Mouse (Mus musculus) midbrain, embryonic 10.5 days (tissue): ENCODE measurements around the gene Jak2. TPM values are rescaled to one million over a fixed set of nuclear protein-coding genes. Genes with fewer than 3 reads are reported as not detected.
A peak's percentile ranks its signal among the peaks of the same experiment; 100 is the strongest.

ENCODE experiments used
- DNase-seq: peaks from one replicate; pipeline ENCODE4 v3.0.0-alpha.2; 2017; ENCODE audit warnings: low spot score
- H3K27ac ChIP-seq: fragments of 300-500 bp; sonication (generic); replicated peaks from 2 replicates; pipeline ENCODE4 v1.5.1; 2016; ENCODE audit warnings: mild to moderate bottlenecking
- H3K27me3 ChIP-seq: fragments of 300-500 bp; sonication (generic); 2 replicates; pipeline ENCODE4 v1.6.1; 2016; ENCODE audit warnings: low read depth, mild to moderate bottlenecking; ENCODE audit not compliant: poor library complexity, severe bottlenecking
- H3K36me3 ChIP-seq: fragments of 300-500 bp; sonication (generic); 2 replicates; pipeline ENCODE4 v1.6.1; 2016; ENCODE audit warnings: mild to moderate bottlenecking, moderate library complexity
- H3K4me1 ChIP-seq: fragments of 300-500 bp; sonication (generic); 2 replicates; pipeline ENCODE4 v1.6.1; 2016
- H3K4me3 ChIP-seq: fragments of 300-500 bp; sonication (generic); 2 replicates; pipeline ENCODE4 v1.5.1; 2016; ENCODE audit warnings: mild to moderate bottlenecking, moderate library complexity
- H3K9me3 ChIP-seq: fragments of 300-500 bp; sonication (generic); replicated peaks from 2 replicates; pipeline ENCODE4 v1.6.1; 2016; ENCODE audit warnings: mild to moderate bottlenecking
- WGBS: fragments of 180-500 bp; shearing (Covaris S2); methylation state at CpG from one replicate; pipeline ENCODE4 v1.1.7; 2016; 5-methylcytosine and 5-hydroxymethylcytosine counted together
- polyA plus RNA-seq: library from polyadenylated mRNA; unstranded; fragments of >200 nt; fragmentation: Nextera tagmentation; extraction: Ambion mirVana; gene quantifications from 2 replicates; pipeline ENCODE4 v1.2.1, GENCODE M21; 2016

The Jak2 gene
- polyA plus RNA-seq, 1 experiment from 2014 or later, result 5.9 TPM

GRCm38 (mm10) chr19:29325852-29326180, 74.2 kb downstream of the Jak2 start:
- H3K9me3 ChIP-seq, result no peaks in the 10 kb centered on the region
- no peaks in the 10 kb centered on the region for H3K36me3 ChIP-seq
- no peak overlapping the region for H3K27ac ChIP-seq
- H3K4me1 ChIP-seq, result peaks cover 13% of the 10 kb centered on the region
- peak overlapping the region; percentile 54; the same call in 1 of the 2 replicates for H3K4me3 ChIP-seq
- DNase-seq, result no peak
- peaks cover 21% of the 10 kb centered on the region for H3K27me3 ChIP-seq
- WGBS, result 74% methylated on average over 9 of the region's 9 CpGs

GRCm38 (mm10) chr19:29326396-29326795, 74.8 kb downstream of the Jak2 start:
- H3K9me3 ChIP-seq, result no peaks in the 10 kb centered on the region
- H3K4me3 ChIP-seq, result no peak overlapping the region
- H3K27ac ChIP-seq, result no peak overlapping the region
- DNase-seq, result no peak
- 96% methylated on average over 4 of the region's 4 CpGs for WGBS
- H3K36me3 ChIP-seq, result no peaks in the 10 kb centered on the region
- peaks cover 13% of the 10 kb centered on the region for H3K4me1 ChIP-seq
- H3K27me3 ChIP-seq, result peaks cover 21% of the 10 kb centered on the region

- H3K9me3 ChIP-seq, result no peaks in the 10 kb centered on the region
- H3K4me3 ChIP-seq, result no peak overlapping the region
- no peak overlapping the region for H3K27ac ChIP-seq
- peaks cover 13% of the 10 kb centered on the region for H3K4me1 ChIP-seq
- peaks cover 21% of the 10 kb centered on the region for H3K27me3 ChIP-seq
- 77% methylated on average over 13 of the region's 13 CpGs for WGBS
- H3K36me3 ChIP-seq, result no peaks in the 10 kb centered on the region
- no peak for DNase-seq
Measured at GRCm38 (mm10) chr19:29326822-29327552, 75.4 kb downstream of the Jak2 start.

- peak within 1 kb of the TSS; percentile 58 for H3K4me3 ChIP-seq
- WGBS, result 3% methylated on average over 23 of the region's 23 CpGs
- H3K27me3 ChIP-seq, result peaks cover 27% of the 10 kb centered on the region
Measured at GRCm38 (mm10) chr19:29334068-29334745, 82.6 kb downstream of the Jak2 start, which contains the start of gene Rln1. TSS of gene Rln1 (minus strand) at chr19:29334670.

GRCm38 (mm10) chr19:29336624-29337023, 85.0 kb downstream of the Jak2 start:
- Histone ChIP-seq H3K9me3 (no peaks in the 10 kb centered on the region), H3K4me3 (no peak overlapping the region), H3K27me3 (peaks cover 27% of the 10 kb centered on the region), H3K4me1 (peaks cover 11% of the 10 kb centered on the region), H3K36me3 (no peaks in the 10 kb centered on the region), H3K27ac (no peak overlapping the region)
- 92% methylated on average over 2 of the region's 2 CpGs for WGBS
- DNase-seq, result no peak

More at GRCm38 (mm10) chr19:29334068-29334745, 82.6 kb downstream of the Jak2 start, which contains the start of gene Rln1:
- Histone ChIP-seq H3K27ac (peak within 1 kb of the TSS; percentile 84), H3K9me3 (no peaks in the 10 kb centered on the region), H3K36me3 (no peaks in the 10 kb centered on the region), H3K4me1 (peaks cover 11% of the 10 kb centered on the region)
- peak; percentile 62 for DNase-seq

GRCm38 (mm10) chr19:29341029-29341428, 89.4 kb downstream of the Jak2 start:
- no peaks in the 10 kb centered on the region for H3K36me3 ChIP-seq
- no peaks in the 10 kb centered on the region for H3K27me3 ChIP-seq
- no peaks in the 10 kb centered on the region for H3K9me3 ChIP-seq
- 87% methylated on average over 4 of the region's 4 CpGs for WGBS
- no peaks in the 10 kb centered on the region for H3K4me1 ChIP-seq
- no peak overlapping the region for H3K4me3 ChIP-seq
- DNase-seq, result no peak
- no peak overlapping the region for H3K27ac ChIP-seq

GRCm38 (mm10) chr19:29342281-29342680, 90.7 kb downstream of the Jak2 start:
- H3K4me3 ChIP-seq, result no peak overlapping the region
- H3K4me1 ChIP-seq, result no peaks in the 10 kb centered on the region
- H3K36me3 ChIP-seq, result no peaks in the 10 kb centered on the region
- DNase-seq, result no peak
- no peak overlapping the region for H3K27ac ChIP-seq
- WGBS, result 87% methylated on average over 6 of the region's 6 CpGs
- no peaks in the 10 kb centered on the region for H3K9me3 ChIP-seq
- no peaks in the 10 kb centered on the region for H3K27me3 ChIP-seq

GRCm38 (mm10) chr19:29344868-29345267, 93.2 kb downstream of the Jak2 start:
- DNase-seq, result no peak
- Histone ChIP-seq H3K9me3 (no peaks in the 10 kb centered on the region), H3K27ac (no peak overlapping the region), H3K4me3 (no peak overlapping the region), H3K36me3 (no peaks in the 10 kb centered on the region), H3K27me3 (no peaks in the 10 kb centered on the region), H3K4me1 (no peaks in the 10 kb centered on the region)

GRCm38 (mm10) chr19:29345636-29346035, 94.0 kb downstream of the Jak2 start:
- H3K27ac ChIP-seq, result no peak overlapping the region
- H3K27me3 ChIP-seq, result no peaks in the 10 kb centered on the region
- H3K4me3 ChIP-seq, result no peak overlapping the region
- 86% methylated on average over 6 of the region's 6 CpGs for WGBS
- no peak for DNase-seq
- H3K36me3 ChIP-seq, result no peaks in the 10 kb centered on the region
- H3K9me3 ChIP-seq, result no peaks in the 10 kb centered on the region
- H3K4me1 ChIP-seq, result peaks cover 1% of the 10 kb centered on the region; the same call in 1 of the 2 replicates

GRCm38 (mm10) chr19:29350991-29351390, 99.4 kb downstream of the Jak2 start:
- WGBS, result 57% methylated on average over 5 of the region's 5 CpGs
- H3K27ac ChIP-seq, result no peak overlapping the region
- H3K4me1 ChIP-seq, result peaks cover 8% of the 10 kb centered on the region
- no peaks in the 10 kb centered on the region for H3K36me3 ChIP-seq
- H3K27me3 ChIP-seq, result no peaks in the 10 kb centered on the region
- DNase-seq, result no peak
- H3K4me3 ChIP-seq, result no peak overlapping the region
- no peaks in the 10 kb centered on the region for H3K9me3 ChIP-seq

GRCm38 (mm10) chr19:29354895-29355877, 103.6 kb downstream of the Jak2 start:
- Histone ChIP-seq H3K4me3 (peak overlapping the region; percentile 53), H3K36me3 (no peaks in the 10 kb centered on the region), H3K9me3 (no peaks in the 10 kb centered on the region), H3K4me1 (peaks cover 8% of the 10 kb centered on the region), H3K27me3 (no peaks in the 10 kb centered on the region), H3K27ac (no peak overlapping the region; the same call in 1 of the 2 replicates)
- 5% methylated on average over 20 of the region's 20 CpGs for WGBS
- peak; percentile 85 for DNase-seq

- peaks cover 5% of the 10 kb centered on the region; the same call in 1 of the 2 replicates for H3K27me3 ChIP-seq
- WGBS, result 87% methylated on average over 11 of the region's 11 CpGs
Measured at GRCm38 (mm10) chr19:29356281-29356680, 104.7 kb downstream of the Jak2 start.

More at GRCm38 (mm10) chr19:29356281-29356680, 104.7 kb downstream of the Jak2 start:
- Histone ChIP-seq H3K4me3 (no peak overlapping the region), H3K9me3 (no peaks in the 10 kb centered on the region), H3K36me3 (no peaks in the 10 kb centered on the region), H3K27ac (no peak overlapping the region), H3K4me1 (peaks cover 7% of the 10 kb centered on the region)
- DNase-seq, result no peak
